Mouse (Mus musculus) limb, embryonic 11.5 days (tissue): ENCODE measurements around the gene Speer4f1. TPM values are rescaled to one million over a fixed set of nuclear protein-coding genes. Genes with fewer than 3 reads are reported as not detected.
A peak's percentile ranks its signal among the peaks of the same experiment; 100 is the strongest.
"Not testable (repeated sequence)": the region's sequence is repeated elsewhere in the genome, so short reads cannot be mapped to it uniquely, and the experiment has no call there.

Experiments used
- ATAC-seq: fragments of 200-750 bp; cut with Nextera tagmentation; 2 replicates; pipeline ENCODE4 v1.8.0; 2017; ENCODE audit warnings: low read depth; ENCODE audit not compliant: insufficient number of reproducible peaks, low FRiP score, low TSS enrichment
- DNase-seq: peaks from one replicate; pipeline ENCODE4 v3.0.0-alpha.2; 2015; ENCODE audit warnings: low spot score
- H3K27ac ChIP-seq: fragments of 300-500 bp; sonication (generic); replicated peaks from 2 replicates; pipeline ENCODE4 v1.5.1; 2014; ENCODE audit warnings: low read depth, mild to moderate bottlenecking, low read length
- H3K27me3 ChIP-seq: fragments of 300-500 bp; sonication (generic); 2 replicates; pipeline ENCODE4 v1.6.1; 2014; ENCODE audit warnings: mild to moderate bottlenecking, low read length, mixed read lengths; ENCODE audit not compliant: control insufficient read depth, insufficient read depth
- H3K36me3 ChIP-seq: fragments of 300-500 bp; sonication (generic); 2 replicates; pipeline ENCODE4 v1.6.1; 2014; ENCODE audit warnings: mild to moderate bottlenecking, low read length, moderate library complexity, mixed read lengths; ENCODE audit not compliant: control insufficient read depth, insufficient read depth
- H3K4me1 ChIP-seq: fragments of 300-500 bp; sonication (generic); 2 replicates; pipeline ENCODE4 v1.6.1; 2014; ENCODE audit warnings: low read length, mixed read lengths; ENCODE audit not compliant: control insufficient read depth, insufficient read depth
- H3K4me2 ChIP-seq: fragments of 300-500 bp; sonication (generic); 2 replicates; pipeline ENCODE4 v1.6.1; 2014; ENCODE audit warnings: low read depth, mild to moderate bottlenecking, moderate library complexity; ENCODE audit not compliant: severe bottlenecking
- H3K4me3 ChIP-seq: fragments of 300-500 bp; sonication (generic); 2 replicates; pipeline ENCODE4 v1.5.1; 2014; ENCODE audit warnings: low read depth, low read length
- H3K9ac ChIP-seq: fragments of 300-500 bp; sonication (generic); 2 replicates; pipeline ENCODE4 v1.6.1; 2014; ENCODE audit warnings: mild to moderate bottlenecking, low read length
- H3K9me3 ChIP-seq: fragments of 300-500 bp; sonication (generic); 2 replicates; pipeline ENCODE4 v1.6.1; 2016; ENCODE audit warnings: low read length; ENCODE audit not compliant: control insufficient read depth
- WGBS: fragments of 180-500 bp; shearing (Covaris S2); extraction: QIAGEN DNeasy Blood & Tissue Kit; methylation state at CpG from one replicate; pipeline ENCODE4 v1.1.7; 2014; 5-methylcytosine and 5-hydroxymethylcytosine counted together
- polyA plus RNA-seq: library from polyadenylated mRNA; unstranded; fragments of >200 nt; fragmentation: Nextera tagmentation; extraction: Ambion mirVana; gene quantifications from 2 replicates; pipeline ENCODE4 v1.2.1, GENCODE M21; 2014

Gene Speer4f1
- not detected in 2 replicates for polyA plus RNA-seq

DNA sequence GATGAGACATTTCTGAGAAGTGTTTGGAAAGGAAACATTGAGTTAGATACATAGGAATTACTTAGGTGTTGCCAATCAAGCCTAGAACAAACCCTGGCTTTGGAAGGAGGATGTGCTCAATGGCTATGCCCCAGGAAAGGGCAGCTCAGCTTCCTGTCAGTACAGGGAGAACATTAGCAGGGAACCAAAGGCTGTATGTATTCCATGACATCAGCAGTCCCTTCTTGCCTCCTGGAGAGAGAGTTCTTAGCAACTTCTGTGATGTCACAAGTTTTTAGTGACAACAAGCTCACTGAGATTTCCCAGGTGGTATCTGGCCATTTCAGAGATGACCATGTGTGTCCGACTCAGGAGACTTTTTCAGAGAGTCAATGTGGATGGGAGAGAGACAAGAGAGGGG lies at the start of gene Speer4f1:
Speer4f1 (plus strand) TSS at position 301 of the 400 bp plus-strand sequence.
- H3K27me3 ChIP-seq, H3K36me3 ChIP-seq, DNase-seq, H3K4me2 ChIP-seq, H3K4me3 ChIP-seq, H3K9ac ChIP-seq, H3K4me1 ChIP-seq, ATAC-seq, H3K9me3 ChIP-seq, H3K27ac ChIP-seq: not testable (repeated sequence)
- WGBS = 95% methylated on average over 1 of the region's 1 CpGs

- Histone ChIP-seq H3K4me3 (no peak overlapping the region), H3K9me3 (no peaks in the 10 kb centered on the region), H3K27me3 (no peaks in the 10 kb centered on the region), H3K4me2 (no peak overlapping the region), H3K27ac (no peak overlapping the region), H3K9ac (no peak overlapping the region), H3K36me3 (no peaks in the 10 kb centered on the region), H3K4me1 (no peaks in the 10 kb centered on the region)
- ATAC-seq (no peak), DNase-seq (no peak)
- 79% methylated on average over 1 of the region's 1 CpGs for WGBS
These were observed 49.0 kb upstream of the Speer4f1 start for GRCm38 (mm10) chr5:17426930-17427329.

GRCm38 (mm10) chr5:17434721-17435120 lies 41.2 kb upstream of the Speer4f1 start:
- Histone ChIP-seq H3K4me1 (no peaks in the 10 kb centered on the region), H3K4me3 (no peak overlapping the region), H3K36me3 (no peaks in the 10 kb centered on the region), H3K27me3 (no peaks in the 10 kb centered on the region), H3K27ac (no peak overlapping the region), H3K9me3 (no peaks in the 10 kb centered on the region), H3K4me2 (no peak overlapping the region), H3K9ac (no peak overlapping the region)
- 61% methylated on average over 3 of the region's 3 CpGs for WGBS
- ATAC-seq = no peak
- no peak for DNase-seq

- Histone ChIP-seq H3K27ac (no peak overlapping the region), H3K9me3 (no peaks in the 10 kb centered on the region), H3K27me3 (no peaks in the 10 kb centered on the region), H3K9ac (no peak overlapping the region), H3K4me2 (no peak overlapping the region), H3K4me3 (no peak overlapping the region), H3K4me1 (no peaks in the 10 kb centered on the region), H3K36me3 (no peaks in the 10 kb centered on the region)
- DNase-seq (peak; percentile 23), ATAC-seq (no peak)
- WGBS = 26% methylated on average over 2 of the region's 2 CpGs
These were observed 39.7 kb upstream of the Speer4f1 start for GRCm38 (mm10) chr5:17436209-17436608.

GRCm38 (mm10) chr5:17439487-17440102 lies 36.3 kb upstream of the Speer4f1 start:
- no peak for ATAC-seq
- Histone ChIP-seq H3K4me2 (no peak overlapping the region), H3K4me1 (no peaks in the 10 kb centered on the region), H3K27ac (no peak overlapping the region), H3K27me3 (no peaks in the 10 kb centered on the region), H3K4me3 (no peak overlapping the region), H3K9me3 (no peaks in the 10 kb centered on the region), H3K36me3 (no peaks in the 10 kb centered on the region), H3K9ac (no peak overlapping the region)
- no peak for DNase-seq

DNA sequence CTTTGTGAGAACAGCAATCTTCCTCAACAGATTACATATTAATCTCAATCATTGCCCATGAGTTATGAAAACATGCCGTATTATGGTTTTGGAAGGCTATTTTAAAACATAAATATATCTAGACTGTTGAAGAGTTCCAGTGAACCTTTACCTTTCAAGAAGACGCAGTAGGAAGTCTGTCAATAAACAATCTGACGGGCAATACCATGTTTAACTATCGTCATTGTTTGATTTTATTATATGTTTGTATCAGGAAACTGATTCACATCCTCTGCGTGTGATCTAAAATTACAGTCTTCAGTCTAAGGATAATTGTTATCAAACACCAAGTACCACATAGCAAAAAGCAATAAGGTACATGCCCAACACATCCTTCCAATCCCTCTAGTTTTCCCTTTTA lies 21.8 kb upstream of the Speer4f1 start:
- DNase-seq (no peak), ATAC-seq (no peak)
- H3K4me3 ChIP-seq = no peak overlapping the region
- no peaks in the 10 kb centered on the region for H3K36me3 ChIP-seq
- H3K9ac ChIP-seq = no peak overlapping the region
- no peaks in the 10 kb centered on the region for H3K9me3 ChIP-seq
- H3K4me2 ChIP-seq = no peak overlapping the region
- no peaks in the 10 kb centered on the region for H3K27me3 ChIP-seq
- H3K4me1 ChIP-seq = no peaks in the 10 kb centered on the region
- 93% methylated on average over 5 of the region's 5 CpGs for WGBS
- no peak overlapping the region for H3K27ac ChIP-seq

GRCm38 (mm10) chr5:17454952-17455586 lies 20.8 kb upstream of the Speer4f1 start:
- H3K9me3 ChIP-seq = no peaks in the 10 kb centered on the region
- H3K27me3 ChIP-seq = no peaks in the 10 kb centered on the region
- no peaks in the 10 kb centered on the region for H3K36me3 ChIP-seq
- H3K4me2 ChIP-seq = no peak overlapping the region
- H3K4me3 ChIP-seq = no peak overlapping the region
- DNase-seq = no peak
- H3K27ac ChIP-seq = no peak overlapping the region
- H3K9ac ChIP-seq = no peak overlapping the region
- ATAC-seq = no peak
- WGBS = 73% methylated on average over 6 of the region's 6 CpGs
- H3K4me1 ChIP-seq = no peaks in the 10 kb centered on the region

DNA sequence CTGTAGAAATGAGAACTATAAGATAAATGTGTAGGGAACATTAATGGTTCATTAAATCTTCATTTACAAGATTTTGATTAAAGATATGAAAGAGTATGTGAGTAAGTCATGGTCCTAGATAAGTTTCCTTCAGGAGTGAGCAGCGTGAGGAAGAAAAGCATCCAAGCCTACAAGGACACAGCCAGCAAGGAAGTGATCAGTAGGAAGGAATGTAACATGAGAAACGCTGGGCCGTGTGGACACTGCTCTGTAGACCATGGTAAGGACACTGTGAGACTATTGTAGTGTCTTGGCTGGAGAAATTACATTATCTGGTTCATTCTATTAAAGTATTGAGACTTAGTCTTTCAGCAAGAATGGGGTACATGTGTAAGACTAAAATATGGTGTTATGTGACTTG lies 19.2 kb upstream of the Speer4f1 start:
- DNase-seq = no peak
- no peak for ATAC-seq
- Histone ChIP-seq H3K4me2 (no peak overlapping the region), H3K36me3 (no peaks in the 10 kb centered on the region), H3K4me3 (no peak overlapping the region), H3K27me3 (no peaks in the 10 kb centered on the region), H3K27ac (no peak overlapping the region), H3K9me3 (no peaks in the 10 kb centered on the region), H3K4me1 (no peaks in the 10 kb centered on the region), H3K9ac (no peak overlapping the region)
- WGBS = 84% methylated on average over 3 of the region's 3 CpGs

DNA sequence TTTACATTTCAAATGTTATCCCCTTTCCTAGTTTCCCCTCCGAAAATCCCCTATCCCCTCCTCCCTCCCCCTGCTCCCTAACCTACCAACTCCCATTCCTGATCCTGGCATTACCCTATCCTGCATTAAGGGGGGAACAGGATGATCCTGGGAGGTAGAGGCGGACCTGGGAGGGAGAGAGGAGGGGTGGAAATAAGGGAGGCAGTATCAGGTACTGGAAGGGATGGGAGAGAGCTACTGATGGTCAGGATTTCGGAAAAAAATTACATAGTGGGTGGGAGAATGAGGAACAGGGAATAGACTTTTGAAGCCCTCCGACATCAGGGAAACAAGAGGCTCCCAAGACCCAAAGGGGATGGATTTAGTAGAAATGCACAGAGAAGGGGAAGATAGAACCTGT lies 7.8 kb upstream of the Speer4f1 start:
- not testable (repeated sequence) for H3K4me1 ChIP-seq, H3K4me2 ChIP-seq, H3K27ac ChIP-seq, H3K9ac ChIP-seq, H3K36me3 ChIP-seq, H3K9me3 ChIP-seq, ATAC-seq, H3K4me3 ChIP-seq, DNase-seq, H3K27me3 ChIP-seq
- 71% methylated on average over 4 of the region's 4 CpGs for WGBS
